ENCODE assay signal across 31 mouse cellular contexts in genomic region chr6:95331191-95331590, GRCm38 (mm10). TPM values are rescaled to one million over a fixed set of nuclear protein-coding genes. Genes with fewer than 3 reads are reported as not detected.
DNase-seq lines count a peak whose midpoint lies in the region; ATAC-seq and TF ChIP-seq lines count a peak whose summit lies in the region.
"Had no signal": no experiment of that assay in that cellular context is flagged by ENCODE, and none has a peak within 500 bp of the region (broad histone marks: within the 10 kb centered on the region; RNA-seq: fewer than 3 reads in every experiment).

No protein-coding gene starts in this region.

- TF ChIP-seq CTCF in midbrain, postnatal 0 days (IDR thresholded peaks at IDR 0.05): no peak

- H3K9me3 ChIP-seq in embryonic facial prominence, embryonic 14.5 days (ENCODE audit: control insufficient read depth, low read length): no peaks in the 10 kb centered on the region
- no peaks in the 10 kb centered on the region for H3K9me3 ChIP-seq in embryonic facial prominence, embryonic 10.5 days
- H3K9me3 ChIP-seq in kidney, embryonic 14.5 days (ENCODE audit: control insufficient read depth, low read length): no peaks in the 10 kb centered on the region
- H3K9me3 ChIP-seq in midbrain, postnatal 0 days (ENCODE audit: low read length): no peaks in the 10 kb centered on the region
- H3K9me3 ChIP-seq in midbrain, embryonic 11.5 days (ENCODE audit: control insufficient read depth, low read length): no peaks in the 10 kb centered on the region
- H3K9me3 ChIP-seq: embryonic facial prominence, embryonic 13.5 days; intestine, embryonic 15.5 days; stomach, embryonic 15.5 days had no signal

- DNase-seq in embryonic facial prominence, embryonic 14.5 days (ENCODE audit: low spot score): peak; percentile 11
- no peak for DNase-seq in embryonic facial prominence, embryonic 10.5 days (ENCODE audit: low spot score)
- peak; percentile 23 for DNase-seq in kidney, adult 11 months
- peak; percentile 3 for DNase-seq in midbrain, postnatal 0 days (ENCODE audit: low spot score)
- no peak for DNase-seq in midbrain, embryonic 11.5 days (ENCODE audit: low spot score, missing footprints)
- DNase-seq in heart, adult 18-20 months: no peak
- DNase-seq: adrenal gland, postnatal 25 days; cerebellum, adult 11 months; cerebellum, adult 9-11 months; gastrocnemius, postnatal 36 days; liver, postnatal 0 days; thymus, postnatal 4 days had no signal

- no peak overlapping the region for H3K9ac ChIP-seq in embryonic facial prominence, embryonic 14.5 days (ENCODE audit: low read depth, low read length)
- no peak overlapping the region for H3K9ac ChIP-seq in kidney, embryonic 14.5 days (ENCODE audit: low read depth, low read length)
- H3K9ac ChIP-seq in midbrain, postnatal 0 days (replicated peaks; ENCODE audit: low read length, poor library complexity, severe bottlenecking): no peak overlapping the region
- no peak overlapping the region for H3K9ac ChIP-seq in midbrain, embryonic 11.5 days (ENCODE audit: low read length)
- H3K9ac ChIP-seq: embryonic facial prominence, embryonic 13.5 days; hindbrain, embryonic 14.5 days; intestine, embryonic 15.5 days; liver, postnatal 0 days; stomach, embryonic 15.5 days had no signal

- no peak overlapping the region for H3K4me3 ChIP-seq in embryonic facial prominence, embryonic 14.5 days (ENCODE audit: low read depth, low read length)
- H3K4me3 ChIP-seq in embryonic facial prominence, embryonic 10.5 days: no peak overlapping the region
- H3K4me3 ChIP-seq in kidney, embryonic 14.5 days (ENCODE audit: low read length): no peak overlapping the region
- no peak overlapping the region for H3K4me3 ChIP-seq in midbrain, postnatal 0 days (ENCODE audit: low read depth, low read length)
- H3K4me3 ChIP-seq in midbrain, embryonic 11.5 days (ENCODE audit: low read depth, low read length): no peak overlapping the region
- H3K4me3 ChIP-seq: embryonic facial prominence, embryonic 13.5 days; intestine, embryonic 15.5 days; left cerebral cortex, adult 2 months; stomach, embryonic 15.5 days had no signal

- no peaks in the 10 kb centered on the region for H3K36me3 ChIP-seq in embryonic facial prominence, embryonic 14.5 days (ENCODE audit: control insufficient read depth, insufficient read depth, low read length)
- no peaks in the 10 kb centered on the region for H3K36me3 ChIP-seq in embryonic facial prominence, embryonic 10.5 days (replicated peaks)
- no peaks in the 10 kb centered on the region for H3K36me3 ChIP-seq in kidney, embryonic 14.5 days (ENCODE audit: control insufficient read depth, insufficient read depth, low read length)
- H3K36me3 ChIP-seq in midbrain, postnatal 0 days (ENCODE audit: insufficient read depth, low read length): no peaks in the 10 kb centered on the region
- H3K36me3 ChIP-seq in midbrain, embryonic 11.5 days (ENCODE audit: control insufficient read depth, insufficient read depth, low read length): no peaks in the 10 kb centered on the region
- H3K36me3 ChIP-seq: embryonic facial prominence, embryonic 13.5 days; intestine, embryonic 15.5 days; stomach, embryonic 15.5 days had no signal

- no peak overlapping the region for H3K27ac ChIP-seq in embryonic facial prominence, embryonic 14.5 days (replicated peaks; ENCODE audit: low read depth, low read length)
- H3K27ac ChIP-seq in embryonic facial prominence, embryonic 10.5 days (replicated peaks): no peak overlapping the region
- H3K27ac ChIP-seq in kidney, embryonic 14.5 days (ENCODE audit: low read depth, low read length): no peak overlapping the region
- no peak overlapping the region for H3K27ac ChIP-seq in midbrain, postnatal 0 days (ENCODE audit: low read depth, low read length)
- H3K27ac ChIP-seq in midbrain, embryonic 11.5 days (ENCODE audit: low read depth, low read length): no peak overlapping the region
- H3K27ac ChIP-seq: embryonic facial prominence, embryonic 13.5 days; hindbrain, embryonic 14.5 days; intestine, embryonic 15.5 days; kidney, postnatal 0 days; left cerebral cortex, adult 2 months; macrophage; stomach, embryonic 15.5 days had no signal

- ATAC-seq in embryonic facial prominence, embryonic 14.5 days (ENCODE audit: low read depth): no peak
- no peak for ATAC-seq in kidney, embryonic 14.5 days (ENCODE audit: low FRiP score, low TSS enrichment)
- ATAC-seq in midbrain, postnatal 0 days (ENCODE audit: low FRiP score): no peak
- no peak for ATAC-seq in midbrain, embryonic 11.5 days (ENCODE audit: low FRiP score)
- ATAC-seq: CD4-positive, CD25-positive, alpha-beta regulatory T cell, adult 4 months; intestine, embryonic 15.5 days; liver, postnatal 0 days; lung, postnatal 0 days had no signal

- H3K4me2 ChIP-seq in embryonic facial prominence, embryonic 14.5 days (ENCODE audit: low read depth, low read length): no peak overlapping the region
- H3K4me2 ChIP-seq in kidney, embryonic 14.5 days (replicated peaks; ENCODE audit: low read depth, low read length): no peak overlapping the region
- H3K4me2 ChIP-seq in midbrain, postnatal 0 days (ENCODE audit: low read depth, low read length, poor library complexity, severe bottlenecking): no peak overlapping the region
- H3K4me2 ChIP-seq in midbrain, embryonic 11.5 days: no peak overlapping the region
- H3K4me2 ChIP-seq: embryonic facial prominence, embryonic 13.5 days; hindbrain, embryonic 14.5 days; intestine, embryonic 15.5 days; liver, embryonic 11.5 days; stomach, embryonic 15.5 days had no signal

- no peaks in the 10 kb centered on the region; the same call in 1 of the 2 replicates for H3K4me1 ChIP-seq in embryonic facial prominence, embryonic 14.5 days (ENCODE audit: control insufficient read depth, insufficient read depth, low read length)
- no peaks in the 10 kb centered on the region for H3K4me1 ChIP-seq in embryonic facial prominence, embryonic 10.5 days
- H3K4me1 ChIP-seq in kidney, embryonic 14.5 days (ENCODE audit: control insufficient read depth, insufficient read depth, low read length): no peaks in the 10 kb centered on the region
- H3K4me1 ChIP-seq in midbrain, postnatal 0 days (ENCODE audit: insufficient read depth, low read length): no peaks in the 10 kb centered on the region
- no peaks in the 10 kb centered on the region for H3K4me1 ChIP-seq in midbrain, embryonic 11.5 days (ENCODE audit: control insufficient read depth, insufficient read depth, low read length)
- H3K4me1 ChIP-seq: intestine, embryonic 15.5 days; stomach, embryonic 15.5 days had no signal

- no peaks in the 10 kb centered on the region for H3K27me3 ChIP-seq in embryonic facial prominence, embryonic 14.5 days (replicated peaks; ENCODE audit: control insufficient read depth, insufficient read depth, low read length)
- H3K27me3 ChIP-seq in embryonic facial prominence, embryonic 10.5 days (replicated peaks; ENCODE audit: low read depth, poor library complexity, severe bottlenecking): no peaks in the 10 kb centered on the region
- H3K27me3 ChIP-seq in kidney, embryonic 14.5 days (ENCODE audit: control insufficient read depth, insufficient read depth, low read length): no peaks in the 10 kb centered on the region
- no peaks in the 10 kb centered on the region for H3K27me3 ChIP-seq in midbrain, postnatal 0 days (ENCODE audit: insufficient read depth, low read length)
- H3K27me3 ChIP-seq in midbrain, embryonic 11.5 days (ENCODE audit: control insufficient read depth, insufficient read depth, low read length): no peaks in the 10 kb centered on the region
- H3K27me3 ChIP-seq: embryonic facial prominence, embryonic 13.5 days; intestine, embryonic 15.5 days; stomach, embryonic 15.5 days had no signal

- 72% methylated on average over 5 of the region's 5 CpGs for WGBS in embryonic facial prominence, embryonic 14.5 days
- WGBS in embryonic facial prominence, embryonic 10.5 days: 89% methylated on average over 5 of the region's 5 CpGs
- 57% methylated on average over 5 of the region's 5 CpGs for WGBS in kidney, embryonic 14.5 days
- WGBS in midbrain, postnatal 0 days: 67% methylated on average over 5 of the region's 5 CpGs
- 89% methylated on average over 5 of the region's 5 CpGs for WGBS in midbrain, embryonic 11.5 days

RNA-seq across cellular contexts. Expression of gene Gm10234, which starts 9.3 kb away (rescaled TPM):
- not detected in 2 replicates for polyA plus RNA-seq in embryonic facial prominence, embryonic 14.5 days (2014; fragmentation: Nextera tagmentation; extraction: Ambion mirVana)
- polyA plus RNA-seq in embryonic facial prominence, embryonic 10.5 days (2016; fragmentation: Nextera tagmentation; extraction: Ambion mirVana): not detected in 2 replicates
- not detected in 2 replicates for polyA plus RNA-seq in kidney, embryonic 14.5 days (2014; fragmentation: Nextera tagmentation; extraction: Ambion mirVana)
- not detected in 2 replicates for total RNA-seq in midbrain, postnatal 0 days (2014; rRNA removed)
- not detected in 2 replicates for polyA plus RNA-seq in midbrain, postnatal 0 days (2015; fragmentation: Nextera tagmentation; extraction: Ambion mirVana)
- not detected in 2 replicates for polyA plus RNA-seq in midbrain, embryonic 11.5 days (2014; fragmentation: Nextera tagmentation; extraction: Ambion mirVana)
- total RNA-seq in heart, adult 18-20 months (2021): not detected
- total RNA-seq: adrenal gland, postnatal 25 days; gastrocnemius, adult 18-20 months; gastrocnemius, postnatal 36 days; heart, adult 8-10 months; heart, postnatal 25 days; layer of hippocampus, postnatal 10 days; left cerebral cortex, adult 2 months; monocyte, adult 5-6 weeks had no signal
- polyA plus RNA-seq: CD4-positive, CD25-positive, alpha-beta regulatory T cell, adult 4 months; embryonic facial prominence, embryonic 13.5 days; heart, embryonic 14.5 days; hindbrain, embryonic 14.5 days; intestine, embryonic 15.5 days; kidney, postnatal 0 days; limb, embryonic 11.5 days; liver, embryonic 11.5 days; liver, postnatal 0 days; lung, postnatal 0 days; macrophage; neural tube, embryonic 11.5 days; stomach, embryonic 15.5 days had no signal

Comparison
In these comparisons a context has a peak if more than half of its experiments do, and no peak if none do; other contexts are left out.
1. DNase-seq: peak in embryonic facial prominence, embryonic 14.5 days (single experiment), kidney, adult 11 months (single experiment) and midbrain, postnatal 0 days (single experiment); none in embryonic facial prominence, embryonic 10.5 days (single experiment), midbrain, embryonic 11.5 days (single experiment) and heart, adult 18-20 months (0 of 2).